Mouse (Mus musculus): ENCODE measurements around the gene Taf6.
"Not testable (repeated sequence)": the region's sequence is repeated elsewhere in the genome, so short reads cannot be mapped to it uniquely, and the experiment has no call there.

The Taf6 gene

DNA sequence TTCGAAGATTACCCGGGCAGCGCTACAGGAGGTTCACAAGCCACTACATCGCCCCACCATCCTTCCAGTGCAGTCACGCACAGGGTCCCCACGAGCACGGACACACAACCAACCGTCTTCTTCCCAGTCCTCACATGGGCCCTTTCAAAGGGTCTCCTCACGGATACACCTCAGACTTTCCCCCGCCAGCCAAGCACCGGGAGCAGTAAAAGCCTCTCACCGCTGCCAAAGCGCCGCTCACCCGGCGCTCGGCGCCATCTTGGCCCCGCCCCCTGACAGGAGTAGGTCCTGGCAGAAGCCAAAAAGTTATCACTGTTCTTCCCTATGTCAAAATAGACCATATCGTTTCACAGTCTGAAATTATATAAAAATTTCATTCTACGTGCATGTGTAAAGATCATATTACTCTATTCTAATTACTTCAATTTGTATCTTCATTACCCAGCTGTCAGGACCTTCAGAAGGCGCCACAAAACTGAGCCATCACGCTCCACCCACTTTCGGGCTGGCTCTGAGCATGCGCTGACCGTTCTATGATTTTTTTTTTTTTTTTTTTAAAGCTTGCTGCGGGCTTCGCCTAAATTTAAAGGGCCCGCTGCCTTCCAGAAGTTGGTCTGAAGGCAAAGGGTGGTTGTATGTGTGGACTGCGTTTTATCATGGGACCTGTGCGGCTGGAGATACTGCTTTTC, at the start of gene Taf6, which contains the start of gene Cnpy4:
TSS of gene Taf6 (minus strand) at position 502 of the 689 bp plus-strand sequence.
TSS of gene Cnpy4 (plus strand) at position 536 of the 689 bp plus-strand sequence.
- peak; percentile 90 for DNase-seq (ENCODE audit: low read depth, low spot score)

DNA sequence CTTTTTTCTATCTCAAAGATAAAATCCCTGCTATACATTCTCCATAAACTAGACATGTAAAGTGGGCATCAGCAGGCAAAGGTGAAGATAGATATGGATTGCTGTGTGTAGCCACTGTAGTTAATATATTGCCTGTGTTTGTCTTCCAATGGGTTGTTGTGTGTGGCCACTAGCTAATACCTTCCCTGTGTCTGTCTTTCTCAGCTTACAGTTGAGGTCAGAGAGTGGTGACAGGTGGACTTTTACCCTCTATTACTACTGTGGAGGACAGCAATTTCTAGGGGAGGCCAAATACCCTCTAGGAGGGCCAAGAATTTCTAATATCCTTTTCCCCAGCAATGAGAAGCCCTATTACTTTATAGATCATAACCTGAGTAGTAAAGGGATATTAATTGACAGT, 47.0 kb upstream of the Taf6 start:
- DNase-seq (ENCODE audit: low read depth, low spot score): no peak

- DNase-seq (ENCODE audit: low read depth, low spot score): no peak
Measured at GRCm38 (mm10) chr5:138233778-138234177, 46.5 kb upstream of the Taf6 start.

- no peak for DNase-seq (ENCODE audit: low read depth, low spot score)
Measured at GRCm38 (mm10) chr5:138229511-138229910, 42.3 kb upstream of the Taf6 start.

GRCm38 (mm10) chr5:138228026-138228425, 40.8 kb upstream of the Taf6 start:
- DNase-seq (ENCODE audit: low read depth, low spot score): peak; percentile 23

DNA sequence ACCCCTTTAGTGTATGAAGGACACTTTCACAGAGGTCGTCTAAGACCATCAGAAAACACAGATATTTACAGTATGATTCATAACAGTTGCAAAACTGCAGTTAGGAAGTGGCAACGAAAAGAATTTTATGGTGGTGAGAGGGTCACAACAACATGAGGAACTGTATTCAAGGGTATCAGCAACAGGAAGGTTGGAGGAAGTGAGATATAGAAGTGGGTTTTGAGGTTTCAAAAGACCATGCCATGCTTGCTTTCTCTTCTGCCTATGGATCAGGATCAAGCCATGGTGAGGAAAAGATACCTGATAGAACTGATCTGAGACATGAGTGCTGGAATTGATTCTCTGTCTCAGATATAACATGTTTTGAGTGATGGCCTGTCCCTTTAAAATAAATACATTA, 40.1 kb upstream of the Taf6 start:
- DNase-seq (ENCODE audit: low read depth, low spot score): no peak

GRCm38 (mm10) chr5:138226491-138226890, 39.2 kb upstream of the Taf6 start:
- no peak for DNase-seq (ENCODE audit: low read depth, low spot score)

- no peak for DNase-seq (ENCODE audit: low read depth, low spot score)
Measured at GRCm38 (mm10) chr5:138225700-138226099, 38.4 kb upstream of the Taf6 start, which contains the start of gene Nxpe5. Nxpe5 (plus strand) TSS chr5:138225898.

DNA sequence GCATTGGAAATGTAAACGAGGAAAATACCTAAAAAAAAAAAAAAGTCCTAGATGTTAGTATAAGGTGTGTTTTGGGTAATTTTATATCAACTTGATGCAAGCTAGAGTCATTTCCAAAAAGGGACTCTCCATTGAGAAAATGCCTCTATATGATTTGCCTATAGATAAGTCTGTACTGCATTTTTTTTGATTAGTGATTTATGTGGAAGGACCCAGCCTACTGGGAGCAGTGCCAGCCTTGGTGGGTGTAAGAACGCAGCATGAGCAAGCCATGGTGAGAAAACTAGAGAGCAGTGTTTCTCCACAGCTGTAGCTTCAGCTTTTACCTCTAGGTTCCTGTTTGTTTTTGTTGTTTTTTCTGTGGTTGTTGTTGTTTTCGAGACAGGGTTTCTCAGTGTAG, 36.0 kb upstream of the Taf6 start:
- no peak for DNase-seq (ENCODE audit: low read depth, low spot score)

DNA sequence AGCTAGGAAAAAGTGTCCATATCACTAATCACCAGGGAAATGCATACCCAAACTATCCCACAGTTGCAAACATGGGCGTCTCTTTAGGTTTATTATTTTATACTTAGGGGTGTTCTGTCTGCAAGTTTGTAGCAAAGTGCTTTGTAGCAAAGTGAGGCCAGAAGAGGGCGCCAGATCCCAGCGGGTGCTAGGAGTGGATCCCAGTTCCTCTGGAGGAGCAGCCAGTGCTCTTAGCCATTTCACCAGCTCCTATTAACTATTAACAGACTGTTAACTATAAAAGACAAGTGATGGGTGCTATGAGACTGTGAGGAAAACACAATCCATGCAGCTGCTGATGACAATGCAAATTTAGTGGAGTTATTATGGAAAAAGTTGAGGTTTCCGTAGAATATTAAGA, 34.9 kb upstream of the Taf6 start:
- peak; percentile 72 for DNase-seq (ENCODE audit: low read depth, low spot score)

DNA sequence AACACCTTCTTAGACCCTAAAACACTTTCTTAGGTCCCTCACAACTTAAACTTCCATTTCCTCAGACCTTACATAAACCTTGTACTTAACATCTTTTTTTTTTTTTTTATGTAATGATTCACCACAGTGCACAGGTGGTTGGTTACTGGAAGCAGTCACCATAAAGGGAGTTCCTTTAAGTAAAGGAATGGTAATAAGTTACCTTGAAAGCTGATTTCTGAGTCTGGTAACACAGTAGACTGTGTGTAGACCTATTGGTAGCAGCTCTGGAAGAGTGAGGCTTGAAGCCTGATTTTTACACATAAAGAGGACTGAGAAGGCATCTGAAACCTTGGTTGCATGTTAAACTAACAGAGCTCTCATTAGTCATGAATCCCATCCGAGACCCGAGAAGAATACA, 32.6 kb upstream of the Taf6 start:
- no peak for DNase-seq (ENCODE audit: low read depth, low spot score)

GRCm38 (mm10) chr5:138216632-138217031, 29.4 kb upstream of the Taf6 start:
- not testable (repeated sequence) for DNase-seq (ENCODE audit: low read depth, low spot score)

DNA sequence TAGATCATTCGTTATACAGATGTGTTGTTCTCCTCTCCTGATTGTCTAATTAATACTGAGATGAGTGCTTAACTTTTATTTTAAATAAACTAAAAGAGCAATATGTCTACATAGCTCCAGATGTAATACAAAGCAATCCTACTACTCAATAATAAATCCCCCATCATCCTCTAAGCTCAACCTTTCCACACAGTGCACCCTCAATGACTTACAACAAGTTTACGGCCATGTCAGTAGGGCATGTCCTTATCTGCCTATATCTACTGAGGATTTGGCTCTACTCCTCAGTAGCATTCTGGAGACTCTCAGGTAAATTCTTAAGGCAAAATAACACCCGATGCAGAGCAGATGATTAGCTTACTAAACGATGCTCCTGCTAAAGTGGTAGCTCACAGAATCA, 20.6 kb upstream of the Taf6 start:
- DNase-seq (ENCODE audit: low read depth, low spot score): no peak

DNA sequence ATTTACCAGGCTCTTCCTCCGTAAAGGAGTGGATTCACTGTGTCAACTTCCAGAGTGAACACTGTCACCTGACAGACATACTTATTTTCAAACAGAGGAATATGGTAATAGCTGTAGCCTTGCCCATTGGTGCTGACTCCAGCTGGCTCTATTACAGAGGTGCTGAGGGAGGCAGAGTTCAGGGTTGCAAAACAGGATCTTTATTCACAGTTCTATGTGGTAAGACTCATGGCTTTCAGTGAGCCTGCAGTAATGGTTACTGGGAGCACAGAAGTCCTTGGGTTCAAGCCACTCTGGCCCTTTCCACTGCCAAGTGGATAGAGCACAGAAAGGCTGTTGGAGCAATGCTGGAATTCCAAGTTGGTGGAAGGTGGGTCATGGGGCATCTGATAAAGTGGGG, 20.0 kb upstream of the Taf6 start:
- no peak for DNase-seq (ENCODE audit: low read depth, low spot score)

GRCm38 (mm10) chr5:138202086-138202485, 14.8 kb upstream of the Taf6 start:
- no peak for DNase-seq (ENCODE audit: low read depth, low spot score)

- no peak for DNase-seq (ENCODE audit: low read depth, low spot score)
Measured at GRCm38 (mm10) chr5:138199576-138199975, 12.3 kb upstream of the Taf6 start.

DNA sequence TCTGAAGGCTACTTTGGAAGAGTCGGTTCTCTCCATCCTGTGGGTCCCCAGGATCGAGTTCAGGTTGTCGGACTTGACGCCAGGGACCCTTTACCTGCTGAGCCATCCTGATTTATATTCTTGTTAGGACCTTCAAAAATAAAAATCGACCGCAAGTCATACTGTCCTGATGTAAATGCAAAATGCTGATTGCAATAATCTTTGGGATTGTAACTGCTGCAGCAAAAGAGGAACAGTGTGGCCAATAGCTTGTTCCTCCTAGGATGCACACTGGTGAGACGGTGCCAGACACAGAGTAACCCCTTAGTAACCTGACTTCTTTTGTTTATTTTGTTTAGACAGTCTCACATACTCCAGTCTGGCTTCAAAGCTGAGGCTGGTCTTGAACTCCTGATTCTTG, 8.2 kb upstream of the Taf6 start:
- no peak for DNase-seq (ENCODE audit: low read depth, low spot score)

DNA sequence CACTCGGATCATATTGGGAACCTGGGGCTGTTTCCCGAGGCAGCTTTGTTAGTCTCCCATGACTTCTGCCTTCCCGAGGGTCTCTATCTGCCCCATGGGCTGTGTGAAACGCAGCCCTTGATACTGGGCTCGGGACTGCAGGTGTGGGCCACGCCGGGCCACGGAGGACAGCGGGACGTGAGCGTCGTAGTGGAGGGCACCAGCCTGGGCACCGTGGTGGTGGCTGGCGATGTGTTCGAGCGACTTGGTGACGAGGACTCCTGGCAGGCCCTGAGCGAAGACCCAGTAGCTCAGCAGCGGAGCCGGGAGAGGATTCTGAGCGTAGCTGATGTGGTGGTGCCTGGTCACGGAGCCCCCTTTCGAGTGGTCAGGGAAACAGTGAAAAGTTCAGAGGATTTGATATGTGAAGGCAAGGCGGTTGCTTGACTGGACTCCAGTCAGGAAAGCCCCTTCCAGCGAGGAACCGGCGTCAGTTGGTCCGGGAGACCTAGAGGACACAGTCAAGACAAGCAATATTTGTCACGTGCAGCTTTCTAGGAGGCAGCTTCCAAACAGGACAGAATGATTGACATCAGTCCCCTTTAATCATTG, 7.6 kb upstream of the Taf6 start:
- DNase-seq (ENCODE audit: low read depth, low spot score): peak; percentile 39

DNA sequence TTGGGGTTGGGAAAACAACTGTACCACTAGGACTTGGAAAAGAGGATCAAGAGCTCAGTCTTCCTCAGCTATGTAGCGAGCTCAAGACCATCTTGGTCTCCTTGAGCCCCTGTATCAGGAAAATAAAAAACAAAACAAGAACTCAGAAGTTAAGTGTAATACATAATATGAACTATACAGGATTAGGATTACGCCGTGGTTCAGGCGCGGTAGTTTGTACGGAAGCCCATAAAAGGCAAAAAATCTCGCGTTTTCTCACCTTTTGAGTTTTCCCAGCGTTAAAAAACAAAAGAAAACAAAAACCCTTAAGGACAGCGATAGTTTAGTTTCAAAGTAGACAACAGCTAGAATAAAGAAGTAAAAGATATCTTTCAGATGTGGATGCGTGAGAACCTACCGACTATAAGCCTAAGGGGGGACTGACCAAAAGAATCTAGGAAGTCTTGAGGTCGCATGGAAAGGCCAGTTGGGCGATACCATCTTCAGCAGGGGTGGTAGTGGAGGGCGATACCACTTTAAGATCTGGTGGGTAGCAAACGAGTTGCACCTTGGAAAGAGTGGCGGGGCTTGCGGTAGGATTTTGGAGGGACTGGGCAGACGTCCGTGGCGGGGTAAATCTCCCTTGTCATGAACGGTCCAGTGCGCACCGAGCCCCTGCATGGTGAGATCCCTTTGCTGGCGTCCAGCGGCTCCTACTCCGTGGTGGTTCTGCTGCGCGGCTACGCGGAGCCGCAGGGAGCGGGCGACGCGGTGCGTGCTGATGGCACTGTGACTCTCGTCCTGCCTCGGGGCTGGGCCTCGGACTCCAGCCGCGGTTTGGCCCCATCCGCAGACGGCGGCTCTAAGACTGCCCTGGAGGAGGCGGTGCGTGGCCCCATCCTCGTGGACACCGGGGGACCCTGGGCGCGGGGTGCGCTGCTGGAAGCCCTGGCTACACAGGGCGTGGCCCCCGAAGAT, 6.8 kb upstream of the Taf6 start, which contains the start of gene Mblac1:
TSS of gene Mblac1 (plus strand) at position 544 of the 957 bp plus-strand sequence.
- DNase-seq (ENCODE audit: low read depth, low spot score): peak; percentile 95

GRCm38 (mm10) chr5:138187661-138188306, 533 bp upstream of the Taf6 start:
- peak; percentile 77 for DNase-seq (ENCODE audit: low read depth, low spot score)

- no peak for DNase-seq (ENCODE audit: low read depth, low spot score)
Measured at GRCm38 (mm10) chr5:138173217-138173616, 14.0 kb downstream of the Taf6 start.

Measured in mesoderm, embryonic 11.5 days (tissue).